Mouse (Mus musculus): ENCODE data around the gene Gm9507. TPM values are rescaled to one million over a fixed set of nuclear protein-coding genes. Genes with fewer than 3 reads are reported as not detected.

Gene Gm9507
- not detected in 2 replicates for polyA plus RNA-seq (2016; fragmentation: Nextera tagmentation; extraction: Ambion mirVana)

DNA sequence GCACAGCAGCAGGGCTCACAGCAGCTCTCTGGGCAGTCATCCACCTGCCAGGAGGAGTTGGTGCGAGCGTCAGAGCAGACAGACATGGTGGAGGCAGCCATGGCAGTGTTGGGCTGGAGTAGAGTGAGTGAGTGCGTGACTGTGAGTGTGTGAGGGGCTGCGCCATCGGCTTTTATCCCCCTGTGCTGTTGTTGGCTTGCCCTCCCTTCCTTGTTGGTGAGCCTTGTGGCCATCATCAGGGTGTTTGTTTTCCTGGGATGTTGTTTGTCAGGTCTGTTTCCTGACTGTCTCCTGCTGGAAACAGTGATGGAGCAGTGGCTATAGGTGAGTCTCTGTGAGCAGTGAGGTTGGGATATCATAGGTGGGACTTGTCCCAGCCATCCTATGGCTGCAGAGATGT is at the start of gene Gm9507:
Gene Gm9507, minus strand, starts transcription at position 101 of the 400 bp plus-strand sequence.
- no peak for DNase-seq (ENCODE audit: low spot score)
- WGBS: 85% methylated on average over 5 of the region's 5 CpGs
- H3K27ac ChIP-seq (replicated peaks): no peak within 1 kb of the TSS

DNA sequence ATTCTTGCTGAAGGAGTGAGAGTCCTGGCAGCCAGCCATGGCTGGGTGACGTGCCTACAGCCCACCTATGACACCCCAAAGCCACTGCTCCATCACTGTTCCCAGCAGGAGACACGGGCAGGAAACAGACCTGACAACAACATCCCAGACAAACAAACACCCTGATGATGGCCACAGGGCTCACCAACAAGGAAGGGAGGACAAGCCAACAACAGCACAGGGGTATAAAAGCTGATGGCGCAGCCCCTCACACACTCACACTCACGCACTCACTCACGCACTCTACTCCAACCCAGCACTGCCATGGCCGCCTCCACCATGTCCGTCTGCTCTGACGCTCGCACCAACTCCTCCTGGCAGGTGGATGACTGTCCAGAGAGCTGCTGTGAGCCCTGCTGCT is 40.9 kb upstream of the Gm9507 start, which contains the start of gene Gm10318:
Gene Gm10318, plus strand, starts transcription at position 301 of the 400 bp plus-strand sequence.
- Histone ChIP-seq H3K27me3 (replicated peaks; ENCODE audit: low read depth, poor library complexity, severe bottlenecking) (no peaks in the 10 kb centered on the region), H3K27ac (replicated peaks) (no peak within 1 kb of the TSS; the same call in 1 of the 2 replicates), H3K9me3 (peaks cover 6% of the 10 kb centered on the region; the same call in 1 of the 2 replicates), H3K4me1 (no peaks in the 10 kb centered on the region), H3K36me3 (replicated peaks) (no peaks in the 10 kb centered on the region), H3K4me3 (no peak within 1 kb of the TSS)
- WGBS: 66% methylated on average over 9 of the region's 9 CpGs
- no peak for DNase-seq (ENCODE audit: low spot score)

More for the DNA sequence above, at the start of gene Gm9507:
- Histone ChIP-seq H3K4me3 (no peak within 1 kb of the TSS), H3K9me3 (peaks cover 5% of the 10 kb centered on the region; the same call in 1 of the 2 replicates), H3K27me3 (replicated peaks; ENCODE audit: low read depth, poor library complexity, severe bottlenecking) (no peaks in the 10 kb centered on the region), H3K36me3 (replicated peaks) (no peaks in the 10 kb centered on the region), H3K4me1 (no peaks in the 10 kb centered on the region)

GRCm38 (mm10) chr10:77847538-77847937 is 35.9 kb upstream of the Gm9507 start:
- H3K27me3 ChIP-seq (replicated peaks; ENCODE audit: low read depth, poor library complexity, severe bottlenecking): no peaks in the 10 kb centered on the region
- no peak overlapping the region for H3K4me3 ChIP-seq
- 74% methylated on average over 2 of the region's 2 CpGs for WGBS
- H3K4me1 ChIP-seq: no peaks in the 10 kb centered on the region
- no peak overlapping the region for H3K27ac ChIP-seq (replicated peaks)
- H3K36me3 ChIP-seq (replicated peaks): no peaks in the 10 kb centered on the region
- H3K9me3 ChIP-seq: peaks cover 22% of the 10 kb centered on the region
- DNase-seq (ENCODE audit: low spot score): no peak

- no peak overlapping the region for H3K27ac ChIP-seq (replicated peaks)
- WGBS: 16% methylated on average over 2 of the region's 2 CpGs
- H3K4me1 ChIP-seq: no peaks in the 10 kb centered on the region
- no peak for DNase-seq (ENCODE audit: low spot score)
- no peaks in the 10 kb centered on the region for H3K27me3 ChIP-seq (replicated peaks; ENCODE audit: low read depth, poor library complexity, severe bottlenecking)
- no peak overlapping the region for H3K4me3 ChIP-seq
- H3K36me3 ChIP-seq (replicated peaks): no peaks in the 10 kb centered on the region
- peaks cover 22% of the 10 kb centered on the region for H3K9me3 ChIP-seq
Observed at GRCm38 (mm10) chr10:77846961-77847360, 35.3 kb upstream of the Gm9507 start.

GRCm38 (mm10) chr10:77846503-77846902 is 34.9 kb upstream of the Gm9507 start, which contains the start of gene Gm36176:
Gene Gm36176 (plus strand): TSS chr10:77846803.
- no peak within 1 kb of the TSS for H3K27ac ChIP-seq (replicated peaks)
- DNase-seq (ENCODE audit: low spot score): no peak
- WGBS: 77% methylated on average over 3 of the region's 3 CpGs

DNA sequence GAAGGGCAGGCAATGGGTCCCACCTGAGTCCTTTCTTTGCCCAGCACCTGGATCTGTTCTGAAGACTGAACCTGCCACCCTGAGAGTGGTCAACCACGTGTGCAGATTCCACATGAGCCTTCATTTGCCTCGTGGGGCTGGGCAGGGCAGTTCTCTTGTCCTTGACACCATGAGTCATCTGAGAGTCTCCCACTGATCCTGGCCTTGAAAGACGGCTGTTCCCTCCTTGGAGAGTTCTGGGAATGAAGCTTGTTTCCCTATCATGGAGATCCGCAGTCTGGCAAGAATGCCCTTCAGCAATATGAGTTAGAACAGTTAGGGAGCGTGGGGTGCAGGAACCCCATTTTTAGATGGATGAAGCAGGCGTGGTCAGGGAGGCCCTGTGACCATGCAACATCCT is 27.4 kb upstream of the Gm9507 start:
- Histone ChIP-seq H3K4me3 (no peak overlapping the region), H3K27me3 (replicated peaks; ENCODE audit: low read depth, poor library complexity, severe bottlenecking) (no peaks in the 10 kb centered on the region), H3K27ac (replicated peaks) (no peak overlapping the region), H3K4me1 (no peaks in the 10 kb centered on the region), H3K9me3 (peaks cover 12% of the 10 kb centered on the region), H3K36me3 (replicated peaks) (no peaks in the 10 kb centered on the region)
- WGBS: 80% methylated on average over 6 of the region's 6 CpGs
- no peak for DNase-seq (ENCODE audit: low spot score)

More at GRCm38 (mm10) chr10:77846503-77846902, 34.9 kb upstream of the Gm9507 start, which contains the start of gene Gm36176:
- peaks cover 22% of the 10 kb centered on the region for H3K9me3 ChIP-seq
- H3K4me3 ChIP-seq: no peak within 1 kb of the TSS
- H3K4me1 ChIP-seq: no peaks in the 10 kb centered on the region
- H3K36me3 ChIP-seq (replicated peaks): no peaks in the 10 kb centered on the region
- H3K27me3 ChIP-seq (replicated peaks; ENCODE audit: low read depth, poor library complexity, severe bottlenecking): no peaks in the 10 kb centered on the region

DNA sequence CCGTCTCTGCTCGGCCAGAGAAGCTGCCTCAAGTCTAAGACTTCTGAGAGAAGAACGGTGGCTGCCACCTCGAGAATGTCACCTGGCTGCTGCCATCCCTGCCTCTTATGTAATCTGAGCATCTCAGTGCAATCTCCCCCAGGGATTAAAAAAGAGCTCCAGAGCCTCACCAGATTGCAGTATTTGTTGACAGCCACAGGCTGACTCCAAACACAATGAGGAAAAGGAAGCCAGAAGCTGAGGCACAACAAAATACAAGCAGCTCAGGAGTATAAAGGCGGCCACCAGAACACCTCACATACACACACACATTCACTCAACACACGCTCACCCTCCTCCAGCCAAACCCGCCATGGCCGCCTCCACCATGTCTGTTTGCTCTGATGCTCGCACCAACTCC is 24.0 kb upstream of the Gm9507 start, which contains the start of gene Krtap10-10:
Gene Krtap10-10, plus strand, starts transcription at position 301 of the 400 bp plus-strand sequence.
- no peak within 1 kb of the TSS for H3K27ac ChIP-seq (replicated peaks)
- no peaks in the 10 kb centered on the region for H3K36me3 ChIP-seq (replicated peaks)
- DNase-seq (ENCODE audit: low spot score): no peak
- WGBS: 69% methylated on average over 9 of the region's 9 CpGs
- no peak within 1 kb of the TSS for H3K4me3 ChIP-seq
- no peaks in the 10 kb centered on the region for H3K4me1 ChIP-seq
- no peaks in the 10 kb centered on the region for H3K9me3 ChIP-seq
- no peaks in the 10 kb centered on the region for H3K27me3 ChIP-seq (replicated peaks; ENCODE audit: low read depth, poor library complexity, severe bottlenecking)

- Histone ChIP-seq H3K9me3 (0 out of 2 replicates have a peak, but pooled peaks cover 2% of the 10 kb centered on the region), H3K27ac (replicated peaks) (no peak within 1 kb of the TSS), H3K4me3 (no peak within 1 kb of the TSS), H3K27me3 (replicated peaks; ENCODE audit: low read depth, poor library complexity, severe bottlenecking) (no peaks in the 10 kb centered on the region), H3K36me3 (replicated peaks) (no peaks in the 10 kb centered on the region), H3K4me1 (no peaks in the 10 kb centered on the region)
- no peak for DNase-seq (ENCODE audit: low spot score)
- 78% methylated on average over 6 of the region's 6 CpGs for WGBS
Observed at GRCm38 (mm10) chr10:77826951-77827350, 15.3 kb upstream of the Gm9507 start, which contains the start of gene Krtap10-4. Gene Krtap10-4 (minus strand): TSS chr10:77827095.

DNA sequence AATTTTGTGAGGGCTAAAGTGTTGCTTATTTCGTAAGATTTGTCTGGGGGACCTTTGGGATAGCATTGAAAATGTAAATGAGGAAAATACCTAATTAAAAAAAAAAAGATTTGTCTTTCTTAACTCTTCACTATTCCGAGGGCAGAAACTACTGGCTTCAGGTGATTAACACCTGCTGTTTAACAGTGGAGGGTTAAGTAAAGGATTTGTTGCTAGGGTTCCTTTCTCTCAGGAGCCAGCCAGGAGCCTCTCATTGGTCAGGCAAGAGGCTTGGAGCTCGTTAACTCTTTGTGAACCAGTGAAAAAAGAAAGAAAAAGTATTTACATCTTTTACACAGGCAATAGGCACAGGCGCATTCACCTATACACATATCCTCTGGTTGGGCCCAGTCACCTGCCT is 7.6 kb upstream of the Gm9507 start:
- 29% methylated on average over 4 of the region's 4 CpGs for WGBS
- Histone ChIP-seq H3K4me1 (no peaks in the 10 kb centered on the region), H3K36me3 (replicated peaks) (no peaks in the 10 kb centered on the region), H3K4me3 (no peak overlapping the region), H3K9me3 (0 out of 2 replicates have a peak, but pooled peaks cover 2% of the 10 kb centered on the region), H3K27ac (replicated peaks) (no peak overlapping the region), H3K27me3 (replicated peaks; ENCODE audit: low read depth, poor library complexity, severe bottlenecking) (no peaks in the 10 kb centered on the region)
- no peak for DNase-seq (ENCODE audit: low spot score)

DNA sequence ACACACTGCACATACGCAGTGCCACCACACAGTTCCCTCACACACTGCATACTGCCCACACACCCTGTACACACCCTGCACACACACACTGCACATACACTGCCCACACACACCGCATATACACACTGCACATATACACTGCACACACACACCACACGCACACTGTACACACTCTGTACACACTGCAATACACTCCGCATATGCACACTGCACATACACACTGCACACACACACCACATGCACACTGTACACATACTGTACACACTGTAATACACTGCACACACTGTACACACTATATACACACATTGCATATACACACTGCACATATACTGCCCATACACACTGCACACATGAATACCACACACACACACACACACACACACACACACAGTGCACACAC is 6.9 kb upstream of the Gm9507 start:
- no peak overlapping the region for H3K27ac ChIP-seq (replicated peaks)
- 93% methylated on average over 4 of the region's 4 CpGs for WGBS
- H3K27me3 ChIP-seq (replicated peaks; ENCODE audit: low read depth, poor library complexity, severe bottlenecking): no peaks in the 10 kb centered on the region
- no peak for DNase-seq (ENCODE audit: low spot score)
- H3K9me3 ChIP-seq: 0 out of 2 replicates have a peak, but pooled peaks cover 2% of the 10 kb centered on the region
- H3K4me3 ChIP-seq: no peak overlapping the region
- H3K36me3 ChIP-seq (replicated peaks): no peaks in the 10 kb centered on the region
- no peaks in the 10 kb centered on the region for H3K4me1 ChIP-seq

- Histone ChIP-seq H3K9me3 (no peaks in the 10 kb centered on the region), H3K27me3 (replicated peaks; ENCODE audit: low read depth, poor library complexity, severe bottlenecking) (no peaks in the 10 kb centered on the region), H3K4me3 (no peak overlapping the region), H3K27ac (replicated peaks) (no peak overlapping the region), H3K4me1 (no peaks in the 10 kb centered on the region), H3K36me3 (replicated peaks) (no peaks in the 10 kb centered on the region)
- 34% methylated on average over 5 of the region's 5 CpGs for WGBS
- peak; percentile 43 for DNase-seq (ENCODE audit: low spot score)
Observed at GRCm38 (mm10) chr10:77815514-77815913, 3.9 kb upstream of the Gm9507 start.

- Histone ChIP-seq H3K27ac (replicated peaks) (no peak within 1 kb of the TSS), H3K36me3 (replicated peaks) (no peaks in the 10 kb centered on the region), H3K4me3 (no peak within 1 kb of the TSS), H3K9me3 (no peaks in the 10 kb centered on the region), H3K27me3 (replicated peaks; ENCODE audit: low read depth, poor library complexity, severe bottlenecking) (no peaks in the 10 kb centered on the region), H3K4me1 (no peaks in the 10 kb centered on the region)
- no peak for DNase-seq (ENCODE audit: low spot score)
- WGBS: 57% methylated on average over 4 of the region's 4 CpGs
Observed at GRCm38 (mm10) chr10:77814382-77814781, 2.7 kb upstream of the Gm9507 start, which contains the start of gene Gm2696. Gene Gm2696 (plus strand): TSS chr10:77814682.

DNA sequence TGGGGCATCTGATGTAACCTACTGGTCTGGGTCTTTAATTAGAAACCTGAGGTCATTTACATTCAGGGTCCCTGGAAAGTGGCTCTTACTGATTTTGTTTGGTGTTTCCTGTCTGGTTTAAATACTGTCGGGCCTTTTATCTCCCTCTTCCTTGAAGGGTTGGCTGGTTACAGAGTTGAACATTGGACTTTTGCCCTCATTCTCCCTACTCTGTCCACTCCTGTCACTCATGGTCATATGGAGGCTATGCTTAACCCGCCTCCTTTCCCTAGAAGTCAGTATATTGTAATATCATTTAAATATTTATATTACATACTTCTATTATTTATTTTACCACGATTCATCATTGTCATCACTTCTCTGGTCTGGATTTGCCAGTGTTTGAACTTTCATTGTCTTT is 7.5 kb downstream of the Gm9507 start:
- Histone ChIP-seq H3K9me3 (peaks cover 4% of the 10 kb centered on the region; the same call in 1 of the 2 replicates), H3K36me3 (replicated peaks) (no peaks in the 10 kb centered on the region), H3K27ac (replicated peaks) (no peak overlapping the region), H3K4me3 (no peak overlapping the region), H3K4me1 (0 out of 2 replicates have a peak, but pooled peaks cover 2% of the 10 kb centered on the region), H3K27me3 (replicated peaks; ENCODE audit: low read depth, poor library complexity, severe bottlenecking) (no peaks in the 10 kb centered on the region)
- DNase-seq (ENCODE audit: low spot score): no peak
- 81% methylated on average over 3 of the region's 3 CpGs for WGBS
